Mouse (Mus musculus): ENCODE data around the gene Fitm2. TPM values are rescaled to one million over a fixed set of nuclear protein-coding genes. Genes with fewer than 3 reads are reported as not detected.
"Not testable (repeated sequence)": the region's sequence is repeated elsewhere in the genome, so short reads cannot be mapped to it uniquely, and the experiment has no call there.

The Fitm2 gene
- total and polyA plus RNA-seq, 2 experiments from 2014 or later: 24.5 to 44.8 TPM

DNA sequence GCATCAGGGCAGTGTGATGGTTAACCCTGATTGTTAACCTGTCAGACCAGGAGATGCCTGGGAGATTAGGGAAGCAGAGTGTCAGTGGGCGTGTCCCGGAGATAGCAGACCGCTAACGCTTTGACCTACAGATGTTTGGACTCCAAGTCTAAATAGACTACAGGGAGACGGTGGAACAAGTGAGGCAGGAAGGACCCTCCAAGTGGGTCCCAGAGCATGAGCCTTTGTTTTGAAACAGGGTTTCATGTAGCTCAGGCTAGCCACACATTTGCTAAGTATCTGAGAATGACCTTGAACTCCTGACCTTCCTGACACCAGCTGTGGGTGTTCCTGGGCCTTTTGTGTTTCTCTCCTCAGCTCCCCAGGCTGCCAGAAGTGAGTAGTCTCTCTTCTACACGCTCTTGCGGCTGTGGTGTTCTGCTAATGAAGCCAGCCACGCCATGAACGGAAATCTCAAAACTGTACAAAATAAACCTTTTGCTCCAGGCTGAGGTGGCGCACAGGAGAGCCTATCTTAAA is 9.1 kb downstream of the Fitm2 start:
- WGBS: 66% methylated on average over 10 of the region's 10 CpGs
- H3K27me3 ChIP-seq (ENCODE audit: control insufficient read depth, insufficient read depth, low read length): peaks cover 5% of the 10 kb centered on the region; the same call in 1 of the 2 replicates
- no peak for ATAC-seq (ENCODE audit: insufficient read depth, low read depth)
- no peak overlapping the region for H3K27ac ChIP-seq (ENCODE audit: low read depth)
- H3K9me3 ChIP-seq (replicated peaks; ENCODE audit: control insufficient read depth, low read length): no peaks in the 10 kb centered on the region
- H3K9ac ChIP-seq (replicated peaks; ENCODE audit: low read depth, low read length): no peak overlapping the region
- peaks cover 33% of the 10 kb centered on the region for H3K4me1 ChIP-seq (ENCODE audit: control insufficient read depth, insufficient read depth)
- no peak overlapping the region for H3K4me3 ChIP-seq (ENCODE audit: low read depth, low read length)
- H3K36me3 ChIP-seq (replicated peaks; ENCODE audit: control insufficient read depth, insufficient read depth, low read length): peaks cover 9% of the 10 kb centered on the region
- DNase-seq (ENCODE audit: low spot score): no peak
- TF ChIP-seq CTCF (IDR thresholded peaks at IDR 0.05; ENCODE audit: low read depth): no peak
- TF ChIP-seq EP300 (IDR thresholded peaks at IDR 0.05; ENCODE audit: low read depth): no peak
- no peak overlapping the region for H3K4me2 ChIP-seq (ENCODE audit: low read depth, low read length)

DNA sequence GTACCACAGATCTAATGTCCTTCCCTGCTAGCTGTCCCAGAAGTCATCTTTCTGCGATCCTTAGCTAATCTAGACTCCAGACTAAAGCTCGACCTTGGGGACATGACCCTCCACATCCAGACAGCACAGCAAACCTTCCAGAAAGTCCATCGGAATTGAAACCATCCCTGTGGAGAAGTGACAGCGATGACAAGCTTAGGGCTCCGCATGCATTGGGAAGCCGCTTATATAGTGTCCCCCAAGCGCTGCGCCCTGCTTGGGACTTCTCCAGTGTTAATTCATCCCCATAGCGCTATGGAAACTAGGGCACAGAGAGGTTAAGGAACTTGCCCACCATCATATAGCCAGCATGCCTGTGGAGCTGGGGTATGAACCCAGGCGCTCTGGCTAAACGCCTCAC is 9.6 kb downstream of the Fitm2 start:
- peaks cover 4% of the 10 kb centered on the region for H3K36me3 ChIP-seq (replicated peaks; ENCODE audit: control insufficient read depth, insufficient read depth, low read length)
- peaks cover 5% of the 10 kb centered on the region; the same call in 1 of the 2 replicates for H3K27me3 ChIP-seq (ENCODE audit: control insufficient read depth, insufficient read depth, low read length)
- no peak for DNase-seq (ENCODE audit: low spot score)
- WGBS: 51% methylated on average over 11 of the region's 11 CpGs
- H3K4me1 ChIP-seq (ENCODE audit: control insufficient read depth, insufficient read depth): peaks cover 33% of the 10 kb centered on the region
- no peak overlapping the region for H3K9ac ChIP-seq (replicated peaks; ENCODE audit: low read depth, low read length)
- no peaks in the 10 kb centered on the region for H3K9me3 ChIP-seq (replicated peaks; ENCODE audit: control insufficient read depth, low read length)
- H3K4me2 ChIP-seq (ENCODE audit: low read depth, low read length): no peak overlapping the region
- no peak overlapping the region for H3K27ac ChIP-seq (ENCODE audit: low read depth)
- TF ChIP-seq CTCF (IDR thresholded peaks at IDR 0.05; ENCODE audit: low read depth): no peak
- ATAC-seq (ENCODE audit: insufficient read depth, low read depth): no peak
- no peak overlapping the region for H3K4me3 ChIP-seq (ENCODE audit: low read depth, low read length)

DNA sequence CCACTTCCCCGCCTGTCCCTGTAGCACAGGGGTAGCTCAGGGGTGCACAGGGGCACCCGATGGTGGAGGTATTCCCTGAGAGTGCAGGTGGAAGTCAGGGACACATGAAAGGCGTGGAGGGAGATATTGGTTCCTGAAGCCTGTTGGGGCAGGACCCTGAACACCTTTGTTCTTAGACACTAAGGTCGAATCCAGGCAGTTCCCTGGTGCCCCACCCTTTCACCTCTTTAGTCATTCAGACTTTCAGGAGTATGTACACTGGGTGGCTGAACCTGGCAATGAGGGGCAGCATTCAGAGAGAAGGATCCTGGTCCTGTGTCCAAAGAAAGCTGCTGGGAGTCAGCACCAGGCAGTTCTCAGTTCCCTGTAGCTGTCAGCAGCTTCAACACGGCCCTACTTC is 10.0 kb downstream of the Fitm2 start:
- ATAC-seq (ENCODE audit: insufficient read depth, low read depth): no peak
- Histone ChIP-seq H3K4me1 (ENCODE audit: control insufficient read depth, insufficient read depth) (peaks cover 33% of the 10 kb centered on the region), H3K4me2 (ENCODE audit: low read depth, low read length) (no peak overlapping the region), H3K36me3 (replicated peaks; ENCODE audit: control insufficient read depth, insufficient read depth, low read length) (no peaks in the 10 kb centered on the region), H3K9me3 (replicated peaks; ENCODE audit: control insufficient read depth, low read length) (no peaks in the 10 kb centered on the region), H3K9ac (replicated peaks; ENCODE audit: low read depth, low read length) (no peak overlapping the region), H3K27me3 (ENCODE audit: control insufficient read depth, insufficient read depth, low read length) (peaks cover 5% of the 10 kb centered on the region; the same call in 1 of the 2 replicates), H3K27ac (ENCODE audit: low read depth) (no peak overlapping the region; the same call in 1 of the 2 replicates), H3K4me3 (ENCODE audit: low read depth, low read length) (no peak overlapping the region)
- DNase-seq (ENCODE audit: low spot score): no peak
- TF ChIP-seq EP300 (IDR thresholded peaks at IDR 0.05; ENCODE audit: low read depth): no peak
- TF ChIP-seq CTCF (IDR thresholded peaks at IDR 0.05; ENCODE audit: low read depth): no peak
- WGBS: 69% methylated on average over 5 of the region's 5 CpGs

DNA sequence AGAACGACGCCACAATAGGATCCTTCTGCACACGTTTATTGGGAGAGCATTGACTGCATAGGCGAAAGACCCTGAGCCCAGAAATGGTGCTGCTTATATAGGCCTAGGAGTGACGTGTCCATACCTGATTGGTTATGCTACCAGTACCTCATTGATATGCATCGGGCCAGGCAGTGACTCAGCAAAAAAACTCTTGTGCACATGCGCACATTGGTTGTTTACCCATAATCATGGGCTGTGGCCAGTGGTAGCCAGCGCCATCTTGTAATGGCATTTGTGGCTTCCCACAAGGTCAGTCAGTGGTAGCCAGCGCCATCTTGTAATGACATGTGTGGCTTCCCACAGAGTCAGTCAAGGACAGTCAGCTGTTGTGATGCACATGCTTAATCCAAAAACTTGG is 11.1 kb downstream of the Fitm2 start:
- not testable (repeated sequence) for H3K4me2 ChIP-seq (ENCODE audit: low read depth, low read length); ATAC-seq (ENCODE audit: insufficient read depth, low read depth); H3K36me3 ChIP-seq (replicated peaks; ENCODE audit: control insufficient read depth, insufficient read depth, low read length); H3K4me3 ChIP-seq (ENCODE audit: low read depth, low read length); H3K9ac ChIP-seq (replicated peaks; ENCODE audit: low read depth, low read length); H3K27ac ChIP-seq (ENCODE audit: low read depth); H3K9me3 ChIP-seq (replicated peaks; ENCODE audit: control insufficient read depth, low read length); DNase-seq (ENCODE audit: low spot score); H3K27me3 ChIP-seq (ENCODE audit: control insufficient read depth, insufficient read depth, low read length)
- 92% methylated on average over 9 of the region's 9 CpGs for WGBS
- H3K4me1 ChIP-seq (ENCODE audit: control insufficient read depth, insufficient read depth): peaks cover 33% of the 10 kb centered on the region

DNA sequence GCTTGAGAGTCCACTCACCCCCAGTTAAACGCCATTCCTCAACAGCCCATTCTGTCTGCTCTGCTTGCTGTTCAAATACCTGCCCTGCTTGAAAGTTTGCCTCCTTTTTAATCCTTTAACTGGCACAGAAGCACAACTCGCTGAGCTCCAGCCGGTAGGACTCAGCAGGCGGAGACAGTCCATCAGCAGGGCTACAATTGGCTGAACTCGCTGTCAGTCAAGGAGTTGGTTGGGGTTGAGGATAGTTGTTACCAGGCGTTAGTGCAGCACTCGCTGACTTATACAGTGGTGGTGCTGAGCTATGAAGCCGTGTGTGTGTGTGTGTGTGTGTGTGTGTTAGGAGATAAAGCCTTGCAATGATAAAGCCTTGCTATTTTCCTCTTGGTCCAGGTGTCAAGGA is 11.8 kb downstream of the Fitm2 start:
- 83% methylated on average over 8 of the region's 8 CpGs for WGBS
- Histone ChIP-seq H3K36me3 (replicated peaks; ENCODE audit: control insufficient read depth, insufficient read depth, low read length) (no peaks in the 10 kb centered on the region), H3K9me3 (replicated peaks; ENCODE audit: control insufficient read depth, low read length) (no peaks in the 10 kb centered on the region), H3K4me3 (ENCODE audit: low read depth, low read length) (no peak overlapping the region), H3K27me3 (ENCODE audit: control insufficient read depth, insufficient read depth, low read length) (peaks cover 9% of the 10 kb centered on the region; the same call in 1 of the 2 replicates), H3K4me2 (ENCODE audit: low read depth, low read length) (no peak overlapping the region), H3K9ac (replicated peaks; ENCODE audit: low read depth, low read length) (no peak overlapping the region), H3K27ac (ENCODE audit: low read depth) (no peak overlapping the region), H3K4me1 (ENCODE audit: control insufficient read depth, insufficient read depth) (peaks cover 33% of the 10 kb centered on the region)
- ATAC-seq (ENCODE audit: insufficient read depth, low read depth) (no peak), DNase-seq (ENCODE audit: low spot score) (no peak)
- no peak for TF ChIP-seq CTCF (IDR thresholded peaks at IDR 0.05; ENCODE audit: low read depth)
- no peak for TF ChIP-seq EP300 (IDR thresholded peaks at IDR 0.05; ENCODE audit: low read depth)

DNA sequence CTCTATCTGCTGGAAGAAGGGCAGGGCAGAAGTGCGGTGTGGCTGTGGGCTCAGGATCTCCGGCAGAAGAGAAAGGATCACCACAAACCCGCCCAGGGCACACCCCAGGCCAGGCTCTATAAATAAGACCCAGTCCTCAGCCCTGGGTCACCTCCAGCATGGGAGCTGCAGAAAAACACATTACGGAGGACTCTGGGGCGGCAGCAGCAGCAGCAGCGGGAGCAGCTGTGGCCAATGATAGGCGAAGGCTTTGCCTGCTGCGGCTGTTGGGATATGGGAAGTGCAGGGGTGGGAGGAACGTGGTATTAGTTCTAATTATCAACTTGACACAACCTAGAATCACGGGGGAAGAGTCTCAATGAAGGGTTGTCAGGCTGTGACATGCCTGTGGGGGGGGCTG is 13.0 kb downstream of the Fitm2 start:
- DNase-seq (ENCODE audit: low spot score) (no peak), ATAC-seq (ENCODE audit: insufficient read depth, low read depth) (0 out of 2 replicates have a peak, but pooled peaks have one; percentile 22)
- Histone ChIP-seq H3K4me1 (ENCODE audit: control insufficient read depth, insufficient read depth) (peaks cover 24% of the 10 kb centered on the region), H3K9me3 (replicated peaks; ENCODE audit: control insufficient read depth, low read length) (no peaks in the 10 kb centered on the region), H3K27ac (ENCODE audit: low read depth) (no peak overlapping the region), H3K9ac (replicated peaks; ENCODE audit: low read depth, low read length) (no peak overlapping the region), H3K27me3 (ENCODE audit: control insufficient read depth, insufficient read depth, low read length) (peaks cover 9% of the 10 kb centered on the region; the same call in 1 of the 2 replicates), H3K4me3 (ENCODE audit: low read depth, low read length) (0 out of 2 replicates have a peak overlapping the region, but pooled peaks have one; percentile 7), H3K36me3 (replicated peaks; ENCODE audit: control insufficient read depth, insufficient read depth, low read length) (no peaks in the 10 kb centered on the region), H3K4me2 (ENCODE audit: low read depth, low read length) (peak overlapping the region; percentile 44)
- TF ChIP-seq CTCF (IDR thresholded peaks at IDR 0.05; ENCODE audit: low read depth) (no peak), EP300 (IDR thresholded peaks at IDR 0.05; ENCODE audit: low read depth) (no peak)
- WGBS: 23% methylated on average over 10 of the region's 10 CpGs
